Mouse (Mus musculus) lung, embryonic 16.5 days (tissue): Measurements from ENCODE around the gene Gnai3. TPM values are rescaled to one million over a fixed set of nuclear protein-coding genes. Genes with fewer than 3 reads are reported as not detected.

Experiments used
- ATAC-seq: fragments of 200-750 bp; cut with Nextera tagmentation; 2 replicates; pipeline ENCODE4 v1.8.0; 2017; ENCODE audit warnings: low read depth, mild to moderate bottlenecking, moderate library complexity
- H3K27ac ChIP-seq: fragments of 300-500 bp; sonication (generic); 2 replicates; pipeline ENCODE4 v1.5.1; 2014; ENCODE audit warnings: mild to moderate bottlenecking, control low read depth, low read length
- H3K27me3 ChIP-seq: fragments of 300-500 bp; sonication (generic); 2 replicates; pipeline ENCODE4 v1.6.1; 2014; ENCODE audit warnings: low read depth, low read length, mixed read lengths; ENCODE audit not compliant: control insufficient read depth, insufficient read depth
- H3K36me3 ChIP-seq: fragments of 300-500 bp; sonication (generic); 2 replicates; pipeline ENCODE4 v1.6.1; 2014; ENCODE audit warnings: low read length; ENCODE audit not compliant: control insufficient read depth, insufficient read depth
- H3K4me1 ChIP-seq: fragments of 300-500 bp; sonication (generic); replicated peaks from 2 replicates; pipeline ENCODE4 v1.6.1; 2014; ENCODE audit warnings: low read length, mixed read lengths; ENCODE audit not compliant: control insufficient read depth, insufficient read depth
- H3K4me2 ChIP-seq: fragments of 300-500 bp; sonication (generic); 2 replicates; pipeline ENCODE4 v1.6.1; 2014; ENCODE audit warnings: low read depth, low read length, control low read depth
- H3K4me3 ChIP-seq: fragments of 300-500 bp; sonication (generic); 2 replicates; pipeline ENCODE4 v1.5.1; 2014; ENCODE audit warnings: mild to moderate bottlenecking, low read length, control low read depth
- H3K9ac ChIP-seq: fragments of 300-500 bp; sonication (generic); 2 replicates; pipeline ENCODE4 v1.6.1; 2014; ENCODE audit warnings: low read length, control low read depth
- H3K9me3 ChIP-seq: fragments of 300-500 bp; sonication (generic); 2 replicates; pipeline ENCODE4 v1.6.1; 2016; ENCODE audit warnings: low read length; ENCODE audit not compliant: control insufficient read depth
- WGBS: fragments of 180-500 bp; shearing (Covaris S2); extraction: QIAGEN DNeasy Blood & Tissue Kit; methylation state at CpG from one replicate; pipeline ENCODE4 v1.1.7; 2014; 5-methylcytosine and 5-hydroxymethylcytosine counted together
- polyA plus RNA-seq: library from polyadenylated mRNA; unstranded; fragments of >200 nt; fragmentation: Nextera tagmentation; extraction: Ambion mirVana; gene quantifications from 2 replicates; pipeline ENCODE4 v1.2.1, GENCODE M21; 2015

The Gnai3 gene
- polyA plus RNA-seq, 1 experiment from 2014 or later, result 162 TPM

GRCm38 (mm10) chr3:108068826-108069225 is 77.1 kb downstream of the Gnai3 start:
- no peak for ATAC-seq
- WGBS, result 5% methylated on average over 1 of the region's 1 CpGs
- H3K9me3 ChIP-seq, result no peaks in the 10 kb centered on the region

GRCm38 (mm10) chr3:108067370-108067934 is 78.5 kb downstream of the Gnai3 start:
- Histone ChIP-seq H3K27ac (no peak overlapping the region), H3K9me3 (no peaks in the 10 kb centered on the region), H3K4me1 (no peaks in the 10 kb centered on the region), H3K4me2 (no peak overlapping the region), H3K9ac (no peak overlapping the region), H3K27me3 (no peaks in the 10 kb centered on the region), H3K4me3 (no peak overlapping the region), H3K36me3 (no peaks in the 10 kb centered on the region)
- WGBS, result 49% methylated on average over 6 of the region's 6 CpGs
- ATAC-seq, result no peak

More at GRCm38 (mm10) chr3:108068826-108069225, 77.1 kb downstream of the Gnai3 start:
- no peak overlapping the region for H3K4me3 ChIP-seq
- H3K27ac ChIP-seq, result no peak overlapping the region
- no peak overlapping the region for H3K4me2 ChIP-seq
- no peaks in the 10 kb centered on the region for H3K36me3 ChIP-seq
- no peaks in the 10 kb centered on the region for H3K27me3 ChIP-seq
- H3K4me1 ChIP-seq, result no peaks in the 10 kb centered on the region
- no peak overlapping the region for H3K9ac ChIP-seq

- no peak overlapping the region for H3K9ac ChIP-seq
- no peaks in the 10 kb centered on the region for H3K27me3 ChIP-seq
- H3K4me2 ChIP-seq, result no peak overlapping the region
- H3K4me3 ChIP-seq, result no peak overlapping the region
- no peaks in the 10 kb centered on the region for H3K9me3 ChIP-seq
- H3K36me3 ChIP-seq, result no peaks in the 10 kb centered on the region
- WGBS, result 77% methylated on average over 9 of the region's 9 CpGs
- H3K27ac ChIP-seq, result no peak overlapping the region
- ATAC-seq, result no peak
- H3K4me1 ChIP-seq, result no peaks in the 10 kb centered on the region
These were observed 80.4 kb downstream of the Gnai3 start for GRCm38 (mm10) chr3:108065551-108065950.

- Histone ChIP-seq H3K9ac (no peak overlapping the region), H3K4me3 (no peak overlapping the region), H3K4me1 (no peaks in the 10 kb centered on the region), H3K27me3 (no peaks in the 10 kb centered on the region), H3K9me3 (no peaks in the 10 kb centered on the region), H3K4me2 (no peak overlapping the region), H3K36me3 (no peaks in the 10 kb centered on the region), H3K27ac (no peak overlapping the region)
- WGBS, result 76% methylated on average over 4 of the region's 4 CpGs
- ATAC-seq, result no peak
These were observed 81.3 kb downstream of the Gnai3 start for GRCm38 (mm10) chr3:108064672-108065071.

GRCm38 (mm10) chr3:108062648-108063047 is 83.3 kb downstream of the Gnai3 start:
- WGBS, result 70% methylated on average over 8 of the region's 8 CpGs
- ATAC-seq, result no peak

GRCm38 (mm10) chr3:108061420-108061819 is 84.5 kb downstream of the Gnai3 start:
- peak overlapping the region; percentile 47 for H3K4me2 ChIP-seq
- H3K9ac ChIP-seq, result 0 out of 2 replicates have a peak overlapping the region, but pooled peaks have one; percentile 36
- H3K27ac ChIP-seq, result no peak overlapping the region
- H3K9me3 ChIP-seq, result no peaks in the 10 kb centered on the region
- no peaks in the 10 kb centered on the region for H3K4me1 ChIP-seq
- ATAC-seq, result no peak
- no peaks in the 10 kb centered on the region for H3K36me3 ChIP-seq
- 14% methylated on average over 7 of the region's 7 CpGs for WGBS
- no peaks in the 10 kb centered on the region for H3K27me3 ChIP-seq
- peak overlapping the region; percentile 22; the same call in 1 of the 2 replicates for H3K4me3 ChIP-seq

More at GRCm38 (mm10) chr3:108062648-108063047, 83.3 kb downstream of the Gnai3 start:
- no peaks in the 10 kb centered on the region for H3K36me3 ChIP-seq
- H3K4me2 ChIP-seq, result no peak overlapping the region
- H3K9me3 ChIP-seq, result no peaks in the 10 kb centered on the region
- H3K4me1 ChIP-seq, result no peaks in the 10 kb centered on the region
- no peak overlapping the region for H3K27ac ChIP-seq
- no peaks in the 10 kb centered on the region for H3K27me3 ChIP-seq
- no peak overlapping the region for H3K4me3 ChIP-seq
- no peak overlapping the region for H3K9ac ChIP-seq

Other genes starting within 250 kb of the Gnai3 start
- 11.0 and 12.3 TPM in 2 replicates for gene Gstm7, start 214.3 kb downstream of the Gnai3 start, polyA plus RNA-seq
- 3.9 and 4.1 TPM in 2 replicates for gene Gstm6, start 202.4 kb downstream of the Gnai3 start, polyA plus RNA-seq
- 0.11 and 0.44 TPM in 2 replicates for gene Gstm3, start 176.9 kb downstream of the Gnai3 start, polyA plus RNA-seq
- 166 and 173 TPM in 2 replicates for gene Gstm2, start 159.7 kb downstream of the Gnai3 start, polyA plus RNA-seq
- 83.0 and 91.2 TPM in 2 replicates for gene Gstm1, start 128.2 kb downstream of the Gnai3 start, polyA plus RNA-seq
- gene Gstm4, start 101.3 kb downstream of the Gnai3 start, polyA plus RNA-seq, result 17.6 and 18.6 TPM in 2 replicates
- gene Ampd2, start 59.5 kb downstream of the Gnai3 start, polyA plus RNA-seq, result 34.5 and 38.5 TPM in 2 replicates
- gene Gnat2, start 53.4 kb downstream of the Gnai3 start, polyA plus RNA-seq, result 0.80 and 1.6 TPM in 2 replicates
- gene Gpr61, start 8.7 kb upstream of the Gnai3 start, polyA plus RNA-seq, result 0.04 TPM in 1 of 2 replicates, not detected in the other
- 2.3 and 2.4 TPM in 2 replicates for gene Amigo1, start 40.2 kb upstream of the Gnai3 start, polyA plus RNA-seq
- gene Cyb561d1, start 55.1 kb upstream of the Gnai3 start, polyA plus RNA-seq, result 3.1 and 3.4 TPM in 2 replicates
- 12.9 and 13.4 TPM in 2 replicates for gene Atxn7l2, start 64.8 kb upstream of the Gnai3 start, polyA plus RNA-seq
- 0.46 and 1.1 TPM in 2 replicates for gene Sypl2, start 80.5 kb upstream of the Gnai3 start, polyA plus RNA-seq
- gene Psma5, start 110.8 kb upstream of the Gnai3 start, polyA plus RNA-seq, result 254 and 275 TPM in 2 replicates
- 13.7 and 14.3 TPM in 2 replicates for gene Sort1, start 137.9 kb upstream of the Gnai3 start, polyA plus RNA-seq
- 6.1 and 9.9 TPM in 2 replicates for gene Mybphl, start 218.8 kb upstream of the Gnai3 start, polyA plus RNA-seq
- 73.9 and 75.6 TPM in 2 replicates for gene Psrc1, start 237.7 kb upstream of the Gnai3 start, polyA plus RNA-seq